Mouse (Mus musculus) MEL (cell line): ENCODE measurements around the gene Dgke.

ENCODE experiments used
- CHD2 ChIP-seq: IDR thresholded peaks from 2 replicates; pipeline ENCODE4 v1.6.1; 2011; ENCODE audit warnings: low read length, improper control_type of control experiment
- CTCF ChIP-seq, 3 experiments: IDR thresholded peaks in 2 of 3; conservative IDR thresholded peaks in 1 of 3; 2 replicates each; pipeline ENCODE4 v1.5.1; 2011 to 2012; ENCODE audit warnings: low read length in 3 of 3, low read depth in 2 of 3, mild to moderate bottlenecking in 2 of 3, improper control_type of control experiment in 1 of 3, inconsistent platforms in 1 of 3, mixed read lengths in 1 of 3, moderate library complexity in 1 of 3; ENCODE audit not compliant: control insufficient read depth in 1 of 3, insufficient read depth in 1 of 3, poor library complexity in 1 of 3, severe bottlenecking in 1 of 3
- EP300 ChIP-seq, 2 experiments: IDR thresholded peaks; 2 replicates each; pipeline ENCODE4 v1.6.1; 2011; ENCODE audit warnings: improper control_type of control experiment in 2 of 2, low read length in 2 of 2, low read depth in 1 of 2, mild to moderate bottlenecking in 1 of 2
- GATA1 ChIP-seq: IDR thresholded peaks from 2 replicates; pipeline ENCODE4 v1.6.1; 2011; ENCODE audit warnings: low read depth, low read length, improper control_type of control experiment
- HCFC1 ChIP-seq: IDR thresholded peaks from 2 replicates; pipeline ENCODE4 v1.6.1; 2012; ENCODE audit warnings: low read depth, mild to moderate bottlenecking, inconsistent platforms, low read length, improper control_type of control experiment, moderate library complexity
- POLR2A ChIP-seq, 2 experiments: IDR thresholded peaks; 2 replicates each; pipeline ENCODE4 v1.6.1; 2011 to 2012; ENCODE audit warnings: low read length in 2 of 2, mild to moderate bottlenecking in 2 of 2, control low read depth in 1 of 2, improper control_type of control experiment in 1 of 2, low read depth in 1 of 2, moderate library complexity in 1 of 2; ENCODE audit not compliant: control insufficient read depth in 1 of 2, insufficient read depth in 1 of 2, poor library complexity in 1 of 2
- POLR2AphosphoS2 ChIP-seq: IDR thresholded peaks from 2 replicates; pipeline ENCODE4 v1.6.1; 2011; ENCODE audit warnings: low read length, improper control_type of control experiment
- POLR2AphosphoS5 ChIP-seq: IDR thresholded peaks from 2 replicates; pipeline ENCODE4 v1.6.1; 2012; ENCODE audit warnings: low read depth, borderline replicate concordance, mild to moderate bottlenecking, inconsistent platforms, low read length, moderate library complexity, mixed read lengths
- TBP ChIP-seq: IDR thresholded peaks from 2 replicates; pipeline ENCODE4 v1.8.0; 2011; ENCODE audit warnings: low read depth, low read length, improper control_type of control experiment
- ZNF384 ChIP-seq: IDR thresholded peaks from 2 replicates; pipeline ENCODE4 v1.6.1; 2012; ENCODE audit warnings: low read depth, mild to moderate bottlenecking, inconsistent platforms, low read length, improper control_type of control experiment

- TF ChIP-seq TBP (no peak), POLR2AphosphoS2 (no peak), ZNF384 (no peak), POLR2A (IDR thresholded peaks at IDR 0.05; ENCODE audit: control insufficient read depth in 1 of 2, insufficient read depth in 1 of 2, low read depth in 1 of 2, low read length in 2 of 2, poor library complexity in 1 of 2) (no peak), CTCF (IDR thresholded peaks at IDR 0.05 in 2 of 3, conservative IDR thresholded peaks at IDR 0.05 in 1 of 3; ENCODE audit: control insufficient read depth in 1 of 3, insufficient read depth in 1 of 3, low read depth in 2 of 3, low read length in 3 of 3, poor library complexity in 1 of 3, severe bottlenecking in 1 of 3) (no peak), EP300 (IDR thresholded peaks at IDR 0.05; ENCODE audit: low read depth in 1 of 2, low read length in 2 of 2) (no peak), CHD2 (no peak), POLR2AphosphoS5 (no peak), HCFC1 (no peak), GATA1 (no peak)
Observed at GRCm38 (mm10) chr11:89073541-89073940, 6.9 kb upstream of the Dgke start, which contains the start of gene Gm525.
